In the genomic region with DNA sequence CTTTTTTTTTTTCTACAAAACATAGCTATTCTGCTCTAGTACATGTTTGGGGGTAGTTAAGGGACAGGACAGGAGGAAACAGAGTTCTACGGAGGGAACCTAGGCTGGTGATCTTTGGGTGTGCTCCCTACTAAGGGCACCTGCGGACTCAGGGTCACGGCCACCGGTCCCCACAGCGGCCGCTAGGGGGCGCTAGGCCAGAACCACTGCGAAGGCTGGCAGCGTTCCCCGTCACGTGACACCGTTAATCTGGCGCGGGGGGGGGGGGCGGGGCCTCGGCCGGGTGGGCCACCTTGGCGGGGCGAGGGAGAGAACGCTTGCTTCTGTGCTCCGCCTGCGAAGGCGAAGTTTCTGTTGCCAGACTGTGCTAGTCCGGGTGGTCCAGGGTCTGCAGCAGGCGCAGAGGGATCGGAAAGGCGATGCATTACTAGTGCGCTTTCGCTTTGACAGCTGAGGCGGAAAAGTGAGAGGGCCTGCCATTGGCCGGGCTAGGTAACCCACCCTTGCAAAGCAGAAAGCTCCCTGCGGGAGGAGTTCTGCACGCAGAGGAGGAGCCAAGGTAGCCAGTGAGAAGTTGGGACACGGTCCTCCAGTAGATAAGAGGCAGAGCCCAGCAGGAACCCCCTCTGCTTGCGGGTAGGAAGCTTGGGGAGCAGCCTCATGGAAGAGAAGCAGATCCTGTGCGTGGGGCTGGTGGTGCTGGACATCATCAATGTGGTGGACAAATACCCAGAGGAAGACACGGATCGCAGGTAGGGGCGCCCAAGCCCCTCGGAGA, we compare ENCODE assay signal across 8 mouse cellular contexts. TPM values are rescaled to one million over a fixed set of nuclear protein-coding genes. Genes with fewer than 3 reads are reported as not detected.
DNase-seq lines count a peak whose midpoint lies in the region.

TSS of gene Khk (plus strand) at position 176 of the 778 bp plus-strand sequence.

- intact Hi-C loops in gastrocnemius, postnatal 14 days (cut with DNase I; ENCODE audit: low total_unique reads) = no loop called here

- H3K4me3 ChIP-seq in megakaryocyte, embryonic 14.5 days (replicated peaks) = peak within 1 kb of the TSS; percentile 97

- peaks cover 91% of the 10 kb centered on the region for H3K4me1 ChIP-seq in megakaryocyte, embryonic 14.5 days

- H3K27me3 ChIP-seq in megakaryocyte, embryonic 14.5 days (replicated peaks) = no peaks in the 10 kb centered on the region

- H3K36me3 ChIP-seq in megakaryocyte, embryonic 14.5 days (replicated peaks; ENCODE audit: low read length) = peaks cover 82% of the 10 kb centered on the region

- DNase-seq in adrenal gland, adult (ENCODE audit: inconsistent age in 2 of 2, low spot score in 1 of 2) = peak; percentile 90 to 97
- peak; percentile 91 for DNase-seq in embryo, embryonic 10 days (ENCODE audit: low spot score)
- DNase-seq in gastrocnemius, postnatal 14 days = peak; percentile 91
- peak; percentile 96 for DNase-seq in induced T-regulatory cell, adult 2 months (ENCODE audit: low read depth)
- peak; percentile 75 to 84 for DNase-seq in left cerebral cortex, adult 8-10 months (ENCODE audit: low spot score in 2 of 2)
- DNase-seq in right cerebral cortex, adult 2 months (ENCODE audit: low spot score in 2 of 2) = peak; percentile 90
- DNase-seq in urinary bladder, postnatal 10 days (ENCODE audit: low spot score) = peak; percentile 85

- no peaks in the 10 kb centered on the region for H3K9me3 ChIP-seq in megakaryocyte, embryonic 14.5 days

RNA-seq across cellular contexts. Expression of gene Khk, which starts in this region (rescaled TPM):
- total RNA-seq in gastrocnemius, postnatal 14 days (2021) = 10 to 100 TPM; 31.4 to 32.7 TPM
- total RNA-seq in left cerebral cortex, adult 8-10 months (2022) = 10 to 100 TPM; 16.2 to 21.5 (median 18.9) TPM
- 11.7 and 40.4 TPM in 2 replicates for polyA plus RNA-seq in megakaryocyte, embryonic 14.5 days (2012; ENCODE audit: insufficient read depth, low replicate concordance)

Comparison
In these comparisons a context has a peak if more than half of its experiments do, and no peak if none do; other contexts are left out.
1. Peak in every context shown above with its lines: DNase-seq and H3K4me3 ChIP-seq.